ENCODE assay signal across 7 mouse cellular contexts in genomic region chr6:72955517-72956198, GRCm38 (mm10). TPM values are rescaled to one million over a fixed set of nuclear protein-coding genes. Genes with fewer than 3 reads are reported as not detected.
DNase-seq lines count a peak whose midpoint lies in the region; ATAC-seq lines count a peak whose summit lies in the region.

No protein-coding gene starts in this region.

- peak overlapping the region; percentile 7; the same call in 1 of the 2 replicates for H3K4me2 ChIP-seq in embryonic facial prominence, embryonic 11.5 days (ENCODE audit: low read depth, low read length)
- peak overlapping the region; percentile 66 for H3K4me2 ChIP-seq in neural tube, embryonic 13.5 days

- no peaks in the 10 kb centered on the region for H3K27me3 ChIP-seq in embryonic facial prominence, embryonic 11.5 days (ENCODE audit: control insufficient read depth, insufficient read depth, low read length)
- H3K27me3 ChIP-seq in neural tube, embryonic 13.5 days = no peaks in the 10 kb centered on the region

- WGBS in embryonic facial prominence, embryonic 11.5 days = 35% methylated on average over 8 of the region's 8 CpGs
- 48% methylated on average over 8 of the region's 8 CpGs for WGBS in neural tube, embryonic 13.5 days

- no peaks in the 10 kb centered on the region; the same call in 1 of the 2 replicates for H3K4me1 ChIP-seq in embryonic facial prominence, embryonic 11.5 days (ENCODE audit: control insufficient read depth, insufficient read depth, low read length)
- H3K4me1 ChIP-seq in neural tube, embryonic 13.5 days (replicated peaks) = peaks cover 32% of the 10 kb centered on the region

- H3K4me3 ChIP-seq in embryonic facial prominence, embryonic 11.5 days (ENCODE audit: low read depth, low read length) = peak overlapping the region; percentile 90
- peak overlapping the region; percentile 89 for H3K4me3 ChIP-seq in neural tube, embryonic 13.5 days

- H3K9me3 ChIP-seq in embryonic facial prominence, embryonic 11.5 days (replicated peaks; ENCODE audit: control insufficient read depth, low read length) = no peaks in the 10 kb centered on the region
- H3K9me3 ChIP-seq in neural tube, embryonic 13.5 days = no peaks in the 10 kb centered on the region

- no peak overlapping the region for H3K9ac ChIP-seq in embryonic facial prominence, embryonic 11.5 days (replicated peaks; ENCODE audit: low read length)
- peak overlapping the region; percentile 100 for H3K9ac ChIP-seq in neural tube, embryonic 13.5 days

- DNase-seq in thymus, postnatal 14 days = peak; percentile 31
- no peak for DNase-seq in thymus, adult 18-20 months
- DNase-seq in embryonic facial prominence, embryonic 11.5 days (ENCODE audit: low spot score) = no peak
- DNase-seq in induced T-regulatory cell, adult 2 months (ENCODE audit: low read depth) = peak; percentile 78
- no peak for DNase-seq in gastrocnemius, adult 8-10 months (ENCODE audit: low spot score in 2 of 2)

- H3K27ac ChIP-seq in embryonic facial prominence, embryonic 11.5 days (replicated peaks; ENCODE audit: low read depth, low read length) = 0 out of 2 replicates have a peak overlapping the region, but pooled peaks have one; percentile 43
- H3K27ac ChIP-seq in neural tube, embryonic 13.5 days (replicated peaks) = peak overlapping the region; percentile 96

- no peaks in the 10 kb centered on the region for H3K36me3 ChIP-seq in embryonic facial prominence, embryonic 11.5 days (replicated peaks; ENCODE audit: control insufficient read depth, insufficient read depth, low read depth, low read length)
- 0 out of 2 replicates have a peak, but pooled peaks cover 3% of the 10 kb centered on the region for H3K36me3 ChIP-seq in neural tube, embryonic 13.5 days

- ATAC-seq in embryonic facial prominence, embryonic 11.5 days (replicated peaks; ENCODE audit: insufficient number of reproducible peaks, low FRiP score, low TSS enrichment, low read depth) = no peak
- no peak for ATAC-seq in neural tube, embryonic 13.5 days (ENCODE audit: low read depth)
- ATAC-seq in monocyte, adult 5-6 weeks (replicated peaks; ENCODE audit: insufficient number of reproducible peaks, low FRiP score, low TSS enrichment, poor library complexity, severe bottlenecking) = no peak

RNA-seq across cellular contexts. Expression of gene Tmsb10, which starts 2.9 kb away (rescaled TPM):
- 3,323 and 3,355 TPM in 2 replicates for polyA plus RNA-seq in embryonic facial prominence, embryonic 11.5 days (2014; fragmentation: Nextera tagmentation; extraction: Ambion mirVana)
- 4,458 and 5,080 TPM in 2 replicates for polyA plus RNA-seq in neural tube, embryonic 13.5 days (2015; fragmentation: Nextera tagmentation; extraction: Ambion mirVana)
- total RNA-seq in gastrocnemius, adult 8-10 months (2022) = 10 to 100 TPM; 16.2 to 39.9 (median 26.6) TPM
- total RNA-seq in monocyte, adult 5-6 weeks (2017) = 1,040 to 2,074 TPM (median 1,179 TPM) in 3 replicates

RNA-seq across cellular contexts. Expression of gene Kcmf1, which starts 55.9 kb away (rescaled TPM):
- polyA plus RNA-seq in embryonic facial prominence, embryonic 11.5 days (2014; fragmentation: Nextera tagmentation; extraction: Ambion mirVana) = 46.1 and 50.1 TPM in 2 replicates
- 34.4 and 35.1 TPM in 2 replicates for polyA plus RNA-seq in neural tube, embryonic 13.5 days (2015; fragmentation: Nextera tagmentation; extraction: Ambion mirVana)
- total RNA-seq in gastrocnemius, adult 8-10 months (2022) = 100 to 1,000 TPM; 181 to 260 (median 210) TPM
- 114 to 128 TPM (median 115 TPM) in 3 replicates for total RNA-seq in monocyte, adult 5-6 weeks (2017)

Comparison
In these comparisons a context has a peak if more than half of its experiments do, and no peak if none do; other contexts are left out.
1. DNase-seq: peak in thymus, postnatal 14 days (single experiment) and induced T-regulatory cell, adult 2 months (single experiment); none in thymus, adult 18-20 months (0 of 2), embryonic facial prominence, embryonic 11.5 days (single experiment) and gastrocnemius, adult 8-10 months (0 of 2).
2. RNA of gene Tmsb10, which starts 2.9 kb away (total RNA-seq): 1,040 to 2,074 TPM in monocyte, adult 5-6 weeks; 16.2 to 39.9 TPM in gastrocnemius, adult 8-10 months; every median in the first group is over 10 times any median in the second.